Mouse (Mus musculus): ENCODE results near the gene Vamp4. TPM values are rescaled to one million over a fixed set of nuclear protein-coding genes. Genes with fewer than 3 reads are reported as not detected.

Vamp4 gene
- polyA plus RNA-seq (2015; fragmentation: Nextera tagmentation; extraction: Ambion mirVana) = 12.7 and 16.2 TPM in 2 replicates

- H3K36me3 ChIP-seq (ENCODE audit: control insufficient read depth, insufficient read depth) = peaks cover 5% of the 10 kb centered on the region; the same call in 1 of the 2 replicates
- H3K27me3 ChIP-seq (ENCODE audit: control insufficient read depth, insufficient read depth, low read depth, low read length) = peaks cover 3% of the 10 kb centered on the region
- peak within 1 kb of the TSS; percentile 35 for H3K27ac ChIP-seq (ENCODE audit: low read length)
- WGBS (ENCODE audit: insufficient replicate concordance) = 0% methylated on average over 42 of the region's 43 CpGs
- peak within 1 kb of the TSS; percentile 85 for H3K4me2 ChIP-seq (ENCODE audit: low read depth, low read length)
- H3K9ac ChIP-seq (ENCODE audit: low read depth, low read length) = peak within 1 kb of the TSS; percentile 79
- H3K4me1 ChIP-seq (ENCODE audit: control insufficient read depth, low read depth, low read length) = no peaks in the 10 kb centered on the region
- ATAC-seq (ENCODE audit: low read depth) = peak; percentile 98
- peak within 1 kb of the TSS; percentile 80 for H3K4me3 ChIP-seq (ENCODE audit: low read depth, low read length)
- no peaks in the 10 kb centered on the region for H3K9me3 ChIP-seq (replicated peaks; ENCODE audit: control insufficient read depth, low read length)
Observed at GRCm38 (mm10) chr1:162570260-162570748, at the start of gene Vamp4. Vamp4 (plus strand) TSS chr1:162570515.

- WGBS (ENCODE audit: insufficient replicate concordance) = 44% methylated on average over 2 of the region's 2 CpGs
- no peak for ATAC-seq (ENCODE audit: low read depth)
- Histone ChIP-seq H3K27me3 (ENCODE audit: control insufficient read depth, insufficient read depth, low read depth, low read length) (no peaks in the 10 kb centered on the region), H3K9me3 (replicated peaks; ENCODE audit: control insufficient read depth, low read length) (no peaks in the 10 kb centered on the region), H3K4me2 (ENCODE audit: low read depth, low read length) (no peak overlapping the region), H3K4me1 (ENCODE audit: control insufficient read depth, low read depth, low read length) (no peaks in the 10 kb centered on the region), H3K36me3 (ENCODE audit: control insufficient read depth, insufficient read depth) (no peaks in the 10 kb centered on the region; the same call in 1 of the 2 replicates), H3K27ac (ENCODE audit: low read length) (no peak overlapping the region), H3K9ac (ENCODE audit: low read depth, low read length) (no peak overlapping the region), H3K4me3 (ENCODE audit: low read depth, low read length) (no peak overlapping the region)
Observed at GRCm38 (mm10) chr1:162529651-162530050, 40.7 kb upstream of the Vamp4 start.

GRCm38 (mm10) chr1:162530666-162531065 lies 39.6 kb upstream of the Vamp4 start:
- no peak overlapping the region for H3K9ac ChIP-seq (ENCODE audit: low read depth, low read length)
- WGBS (ENCODE audit: insufficient replicate concordance) = 83% methylated on average over 1 of the region's 1 CpGs
- no peak overlapping the region for H3K27ac ChIP-seq (ENCODE audit: low read length)
- H3K9me3 ChIP-seq (replicated peaks; ENCODE audit: control insufficient read depth, low read length) = no peaks in the 10 kb centered on the region
- H3K4me3 ChIP-seq (ENCODE audit: low read depth, low read length) = no peak overlapping the region
- H3K36me3 ChIP-seq (ENCODE audit: control insufficient read depth, insufficient read depth) = peaks cover 4% of the 10 kb centered on the region; the same call in 1 of the 2 replicates
- H3K4me1 ChIP-seq (ENCODE audit: control insufficient read depth, low read depth, low read length) = no peaks in the 10 kb centered on the region
- H3K27me3 ChIP-seq (ENCODE audit: control insufficient read depth, insufficient read depth, low read depth, low read length) = no peaks in the 10 kb centered on the region
- no peak overlapping the region for H3K4me2 ChIP-seq (ENCODE audit: low read depth, low read length)
- ATAC-seq (ENCODE audit: low read depth) = no peak

GRCm38 (mm10) chr1:162531584-162531983 lies 38.7 kb upstream of the Vamp4 start:
- no peak for ATAC-seq (ENCODE audit: low read depth)
- no peaks in the 10 kb centered on the region for H3K4me1 ChIP-seq (ENCODE audit: control insufficient read depth, low read depth, low read length)
- WGBS (ENCODE audit: insufficient replicate concordance) = 64% methylated on average over 4 of the region's 4 CpGs

GRCm38 (mm10) chr1:162532330-162532729 lies 38.0 kb upstream of the Vamp4 start:
- no peak overlapping the region for H3K4me3 ChIP-seq (ENCODE audit: low read depth, low read length)
- peaks cover 9% of the 10 kb centered on the region for H3K36me3 ChIP-seq (ENCODE audit: control insufficient read depth, insufficient read depth)
- no peaks in the 10 kb centered on the region for H3K27me3 ChIP-seq (ENCODE audit: control insufficient read depth, insufficient read depth, low read depth, low read length)
- no peaks in the 10 kb centered on the region for H3K9me3 ChIP-seq (replicated peaks; ENCODE audit: control insufficient read depth, low read length)
- no peak overlapping the region for H3K27ac ChIP-seq (ENCODE audit: low read length)
- H3K9ac ChIP-seq (ENCODE audit: low read depth, low read length) = no peak overlapping the region
- no peak for ATAC-seq (ENCODE audit: low read depth)
- 58% methylated on average over 4 of the region's 4 CpGs for WGBS (ENCODE audit: insufficient replicate concordance)
- no peak overlapping the region for H3K4me2 ChIP-seq (ENCODE audit: low read depth, low read length)
- no peaks in the 10 kb centered on the region for H3K4me1 ChIP-seq (ENCODE audit: control insufficient read depth, low read depth, low read length)

More at GRCm38 (mm10) chr1:162531584-162531983, 38.7 kb upstream of the Vamp4 start:
- H3K27me3 ChIP-seq (ENCODE audit: control insufficient read depth, insufficient read depth, low read depth, low read length) = no peaks in the 10 kb centered on the region
- no peak overlapping the region for H3K27ac ChIP-seq (ENCODE audit: low read length)
- H3K9me3 ChIP-seq (replicated peaks; ENCODE audit: control insufficient read depth, low read length) = no peaks in the 10 kb centered on the region
- peaks cover 5% of the 10 kb centered on the region; the same call in 1 of the 2 replicates for H3K36me3 ChIP-seq (ENCODE audit: control insufficient read depth, insufficient read depth)
- H3K4me3 ChIP-seq (ENCODE audit: low read depth, low read length) = no peak overlapping the region
- no peak overlapping the region for H3K9ac ChIP-seq (ENCODE audit: low read depth, low read length)
- no peak overlapping the region for H3K4me2 ChIP-seq (ENCODE audit: low read depth, low read length)

- Histone ChIP-seq H3K4me3 (ENCODE audit: low read depth, low read length) (no peak overlapping the region), H3K4me2 (ENCODE audit: low read depth, low read length) (no peak overlapping the region), H3K9ac (ENCODE audit: low read depth, low read length) (no peak overlapping the region), H3K27ac (ENCODE audit: low read length) (no peak overlapping the region), H3K9me3 (replicated peaks; ENCODE audit: control insufficient read depth, low read length) (no peaks in the 10 kb centered on the region), H3K4me1 (ENCODE audit: control insufficient read depth, low read depth, low read length) (no peaks in the 10 kb centered on the region), H3K27me3 (ENCODE audit: control insufficient read depth, insufficient read depth, low read depth, low read length) (no peaks in the 10 kb centered on the region), H3K36me3 (ENCODE audit: control insufficient read depth, insufficient read depth) (peaks cover 12% of the 10 kb centered on the region)
- ATAC-seq (ENCODE audit: low read depth) = no peak
- WGBS (ENCODE audit: insufficient replicate concordance) = 76% methylated on average over 14 of the region's 14 CpGs
Observed at GRCm38 (mm10) chr1:162533766-162534560, 36.4 kb upstream of the Vamp4 start.

GRCm38 (mm10) chr1:162543231-162543630 lies 27.1 kb upstream of the Vamp4 start:
- 57% methylated on average over 1 of the region's 1 CpGs for WGBS (ENCODE audit: insufficient replicate concordance)
- peaks cover 11% of the 10 kb centered on the region for H3K4me1 ChIP-seq (ENCODE audit: control insufficient read depth, low read depth, low read length)

GRCm38 (mm10) chr1:162547607-162548006 lies 22.7 kb upstream of the Vamp4 start:
- H3K4me1 ChIP-seq (ENCODE audit: control insufficient read depth, low read depth, low read length) = peaks cover 11% of the 10 kb centered on the region

More at GRCm38 (mm10) chr1:162543231-162543630, 27.1 kb upstream of the Vamp4 start:
- ATAC-seq (ENCODE audit: low read depth) = no peak
- Histone ChIP-seq H3K9me3 (replicated peaks; ENCODE audit: control insufficient read depth, low read length) (no peaks in the 10 kb centered on the region), H3K4me3 (ENCODE audit: low read depth, low read length) (no peak overlapping the region), H3K9ac (ENCODE audit: low read depth, low read length) (no peak overlapping the region), H3K27ac (ENCODE audit: low read length) (no peak overlapping the region), H3K4me2 (ENCODE audit: low read depth, low read length) (no peak overlapping the region), H3K36me3 (ENCODE audit: control insufficient read depth, insufficient read depth) (peaks cover 12% of the 10 kb centered on the region), H3K27me3 (ENCODE audit: control insufficient read depth, insufficient read depth, low read depth, low read length) (no peaks in the 10 kb centered on the region)

More at GRCm38 (mm10) chr1:162547607-162548006, 22.7 kb upstream of the Vamp4 start:
- H3K9me3 ChIP-seq (replicated peaks; ENCODE audit: control insufficient read depth, low read length) = no peaks in the 10 kb centered on the region
- WGBS (ENCODE audit: insufficient replicate concordance) = under 1% methylated on average over 10 of the region's 10 CpGs
- H3K27ac ChIP-seq (ENCODE audit: low read length) = peak overlapping the region; percentile 62
- H3K36me3 ChIP-seq (ENCODE audit: control insufficient read depth, insufficient read depth) = peaks cover 3% of the 10 kb centered on the region; the same call in 1 of the 2 replicates
- ATAC-seq (ENCODE audit: low read depth) = no peak
- H3K4me3 ChIP-seq (ENCODE audit: low read depth, low read length) = peak overlapping the region; percentile 82
- H3K4me2 ChIP-seq (ENCODE audit: low read depth, low read length) = peak overlapping the region; percentile 99
- H3K9ac ChIP-seq (ENCODE audit: low read depth, low read length) = peak overlapping the region; percentile 77
- H3K27me3 ChIP-seq (ENCODE audit: control insufficient read depth, insufficient read depth, low read depth, low read length) = no peaks in the 10 kb centered on the region

All from liver, embryonic 16.5 days (tissue).